In the genomic region with DNA sequence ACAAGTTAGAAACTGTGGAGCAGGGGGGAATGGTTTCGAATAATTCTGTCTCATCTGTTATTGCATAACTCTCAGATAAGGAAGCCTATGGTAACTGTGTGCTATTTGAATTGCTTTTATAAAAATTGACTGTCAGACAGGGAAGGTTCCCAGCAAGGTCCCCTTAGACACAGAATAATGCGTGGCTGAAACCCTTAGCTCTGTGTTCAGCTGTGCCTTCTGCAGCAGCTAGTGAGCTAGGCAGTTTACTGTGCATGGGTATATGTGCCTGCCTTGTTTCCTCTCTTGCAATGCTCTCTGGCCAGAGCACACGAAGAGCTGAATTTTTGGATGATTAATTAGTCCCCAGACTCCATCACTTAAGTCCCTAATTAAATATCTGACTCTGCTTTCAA, we compare ENCODE assay signal across 8 mouse cellular contexts. TPM values are rescaled to one million over a fixed set of nuclear protein-coding genes. Genes with fewer than 3 reads are reported as not detected.
A peak's percentile ranks its signal among the peaks of the same experiment; 100 is the strongest.
DNase-seq lines count a peak whose midpoint lies in the region; ATAC-seq lines count a peak whose summit lies in the region.

No protein-coding gene starts in this region.

- 28% methylated on average over 3 of the region's 3 CpGs for WGBS in heart, embryonic 13.5 days
- 21% methylated on average over 3 of the region's 3 CpGs for WGBS in liver, embryonic 15.5 days (ENCODE audit: insufficient replicate concordance)

- no peaks in the 10 kb centered on the region for H3K27me3 ChIP-seq in heart, embryonic 13.5 days (replicated peaks)
- H3K27me3 ChIP-seq in liver, embryonic 15.5 days = 0 out of 2 replicates have a peak, but pooled peaks cover 7% of the 10 kb centered on the region

- H3K4me1 ChIP-seq in heart, embryonic 13.5 days = peaks cover 41% of the 10 kb centered on the region
- H3K4me1 ChIP-seq in liver, embryonic 15.5 days (replicated peaks) = peaks cover 7% of the 10 kb centered on the region

- peak; percentile 56 for ATAC-seq in frontal cortex, adult (ENCODE audit: low TSS enrichment)
- no peak for ATAC-seq in heart, embryonic 13.5 days (ENCODE audit: extremely low read depth, insufficient number of reproducible peaks, low FRiP score, low TSS enrichment)
- no peak for ATAC-seq in liver, embryonic 15.5 days (ENCODE audit: insufficient read depth)

- 0 out of 2 replicates have a peak, but pooled peaks cover 4% of the 10 kb centered on the region for H3K36me3 ChIP-seq in heart, embryonic 13.5 days
- H3K36me3 ChIP-seq in liver, embryonic 15.5 days (replicated peaks) = no peaks in the 10 kb centered on the region

- H3K4me2 ChIP-seq in heart, embryonic 13.5 days = peak overlapping the region; percentile 67
- peak overlapping the region; percentile 8; the same call in 1 of the 2 replicates for H3K4me2 ChIP-seq in liver, embryonic 15.5 days

- H3K27ac ChIP-seq in heart, embryonic 13.5 days (replicated peaks) = peak overlapping the region; percentile 85
- no peak overlapping the region for H3K27ac ChIP-seq in liver, embryonic 15.5 days (replicated peaks)

- no peak for DNase-seq in frontal cortex, postnatal 25 days (ENCODE audit: low spot score in 2 of 2)
- DNase-seq in brain, adult 2 months (ENCODE audit: low read depth, low spot score) = peak; percentile 59
- no peak for DNase-seq in cerebellum, adult 9-11 months
- no peak for DNase-seq in urinary bladder, postnatal 10 days (ENCODE audit: low spot score)
- no peak for DNase-seq in cerebellum, adult 11 months

- H3K9me3 ChIP-seq in heart, embryonic 13.5 days = no peaks in the 10 kb centered on the region
- H3K9me3 ChIP-seq in liver, embryonic 15.5 days (replicated peaks) = no peaks in the 10 kb centered on the region

- peak overlapping the region; percentile 81 for H3K9ac ChIP-seq in heart, embryonic 13.5 days
- no peak overlapping the region for H3K9ac ChIP-seq in liver, embryonic 15.5 days

- peak overlapping the region; percentile 52 for H3K4me3 ChIP-seq in heart, embryonic 13.5 days
- H3K4me3 ChIP-seq in liver, embryonic 15.5 days (replicated peaks) = no peak overlapping the region

RNA-seq across cellular contexts. Expression of gene Pde7b, which starts 1.4 kb away (rescaled TPM):
- 8.1 and 9.1 TPM in 2 replicates for polyA plus RNA-seq in heart, embryonic 13.5 days (2015; fragmentation: Nextera tagmentation; extraction: Ambion mirVana)
- polyA plus RNA-seq in liver, embryonic 15.5 days (2015; fragmentation: Nextera tagmentation; extraction: Ambion mirVana) = 0.25 and 0.46 TPM in 2 replicates
